Mouse (Mus musculus): ENCODE results near the gene Klk9. TPM values are rescaled to one million over a fixed set of nuclear protein-coding genes. Genes with fewer than 3 reads are reported as not detected.

Gene Klk9
- polyA plus RNA-seq, 1 experiment, result not detected

DNA sequence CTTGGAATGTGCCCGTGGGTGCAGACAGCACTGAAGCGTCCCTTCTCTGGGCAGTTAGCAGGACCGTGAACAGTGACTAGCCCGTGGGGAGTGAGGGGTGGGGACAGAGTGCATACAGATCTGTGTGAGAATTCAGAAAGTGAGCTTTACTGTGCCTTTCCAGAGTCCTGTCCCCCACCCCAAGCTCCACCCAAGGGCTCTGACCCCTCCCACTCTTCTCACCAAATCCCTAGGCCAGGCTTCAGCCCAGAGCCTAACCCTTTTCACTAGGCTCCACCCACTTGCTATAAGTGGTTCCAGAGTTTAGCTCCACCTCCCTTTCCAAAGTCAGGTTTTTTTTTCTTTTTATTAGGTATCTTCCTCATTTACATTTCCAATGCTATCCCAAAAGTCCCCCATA, 52.1 kb downstream of the Klk9 start:
- TF ChIP-seq CTCF (IDR thresholded peaks at IDR 0.05; ENCODE audit: borderline replicate concordance, extremely low read depth, insufficient read depth, insufficient read length) (no peak), POLR2A (IDR thresholded peaks at IDR 0.05; ENCODE audit: borderline replicate concordance, extremely low read depth, insufficient read depth, insufficient read length, poor library complexity, severe bottlenecking) (no peak)
- no peak for DNase-seq (ENCODE audit: low read depth)

Other genes starting within 250 kb of the Klk9 start
- 1.5 and 1.7 TPM in 2 replicates for gene Cd33, start 247.5 kb upstream of the Klk9 start, polyA plus RNA-seq (2012; rRNA removed)
- gene Zfp658, start 229.6 kb upstream of the Klk9 start, polyA plus RNA-seq (2012; rRNA removed), result 10.8 and 11.8 TPM in 2 replicates
- gene Zfp719, start 212.3 kb upstream of the Klk9 start, polyA plus RNA-seq (2012; rRNA removed), result 7.6 and 9.2 TPM in 2 replicates
- gene Zfp819, start 184.7 kb upstream of the Klk9 start, polyA plus RNA-seq (2012; rRNA removed), result 0.47 and 0.57 TPM in 2 replicates
- gene Ceacam18, start 157.2 kb upstream of the Klk9 start, polyA plus RNA-seq (2012; rRNA removed), result 0.05 TPM in 1 of 2 replicates, not detected in the other
- 0.19 and 0.27 TPM in 2 replicates for gene Siglece, start 131.7 kb upstream of the Klk9 start, polyA plus RNA-seq (2012; rRNA removed)
- 25.4 and 27.8 TPM in 2 replicates for gene Ctu1, start 119.9 kb upstream of the Klk9 start, polyA plus RNA-seq (2012; rRNA removed)
- 0.11 and 0.16 TPM in 2 replicates for gene Klk14, start 101.5 kb upstream of the Klk9 start, polyA plus RNA-seq (2012; rRNA removed)
- 0.04 and 0.14 TPM in 2 replicates for gene Klk13, start 79.3 kb upstream of the Klk9 start, polyA plus RNA-seq (2012; rRNA removed)
- not detected in 2 replicates for gene Klk12, start 23.0 kb upstream of the Klk9 start, polyA plus RNA-seq (2012; rRNA removed)
- gene Klk11, start 17.3 kb upstream of the Klk9 start, polyA plus RNA-seq (2012; rRNA removed), result 0.35 TPM in 1 of 2 replicates, not detected in the other
- gene Klk10, start 10.9 kb upstream of the Klk9 start, polyA plus RNA-seq (2012; rRNA removed), result 0.21 and 0.49 TPM in 2 replicates
- gene Klk8, start 5.7 kb downstream of the Klk9 start, polyA plus RNA-seq (2012; rRNA removed), result 3.2 and 4.8 TPM in 2 replicates
- gene Klk7, start 19.4 kb downstream of the Klk9 start, polyA plus RNA-seq (2012; rRNA removed), result 0.05 and 0.08 TPM in 2 replicates
- not detected in 2 replicates for gene Klk6, start 32.6 kb downstream of the Klk9 start, polyA plus RNA-seq (2012; rRNA removed)
- not detected in 2 replicates for gene Klk5, start 50.1 kb downstream of the Klk9 start, polyA plus RNA-seq (2012; rRNA removed)
- gene Klk4, start 89.3 kb downstream of the Klk9 start, polyA plus RNA-seq (2012; rRNA removed), result 0.39 and 0.93 TPM in 2 replicates
- gene Klk15, start 141.8 kb downstream of the Klk9 start, polyA plus RNA-seq (2012; rRNA removed), result not detected in 2 replicates
- gene Klk1b8, start 158.8 kb downstream of the Klk9 start, polyA plus RNA-seq (2012; rRNA removed), result not detected in 2 replicates
- not detected in 2 replicates for gene Klk1b1, start 174.9 kb downstream of the Klk9 start, polyA plus RNA-seq (2012; rRNA removed)
- not detected in 2 replicates for gene Klk1b9, start 184.2 kb downstream of the Klk9 start, polyA plus RNA-seq (2012; rRNA removed)
- not detected in 2 replicates for gene Klk1b11, start 204.0 kb downstream of the Klk9 start, polyA plus RNA-seq (2012; rRNA removed)
- not detected in 2 replicates for gene Klk1b26, start 220.3 kb downstream of the Klk9 start, polyA plus RNA-seq (2012; rRNA removed)

Data from brain, embryonic 14.5 days (tissue).